Mouse (Mus musculus): ENCODE results near the gene Traf3ip1.

DNA sequence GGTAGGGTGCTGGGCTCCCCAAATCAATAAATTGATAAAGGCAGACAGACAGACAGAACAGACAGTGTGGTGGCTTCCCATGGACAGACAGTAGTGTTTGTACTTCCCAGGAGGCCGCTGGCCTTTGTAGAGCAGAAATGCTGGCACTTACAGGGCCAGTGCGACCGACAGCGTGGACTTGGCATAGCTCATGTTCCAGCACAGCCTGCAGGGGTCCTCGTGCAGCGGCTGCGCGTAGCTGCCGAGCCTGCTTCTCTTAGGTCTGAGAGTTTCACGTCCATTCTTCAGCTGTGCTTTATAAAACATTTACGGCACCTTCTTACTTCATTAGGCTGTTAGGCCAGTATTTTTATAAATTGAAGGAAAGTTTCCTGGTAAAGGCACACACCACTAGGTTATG lies 20.5 kb downstream of the Traf3ip1 start:
- no peak for TF ChIP-seq CTCF (IDR thresholded peaks at IDR 0.05; ENCODE audit: control insufficient read depth, insufficient read depth, low read length)
- no peak for TF ChIP-seq POLR2A (IDR thresholded peaks at IDR 0.05; ENCODE audit: borderline replicate concordance, control insufficient read depth, low read depth, low read length)
